Comparison of ENCODE assay signal across 8 mouse cellular contexts in the genomic region with DNA sequence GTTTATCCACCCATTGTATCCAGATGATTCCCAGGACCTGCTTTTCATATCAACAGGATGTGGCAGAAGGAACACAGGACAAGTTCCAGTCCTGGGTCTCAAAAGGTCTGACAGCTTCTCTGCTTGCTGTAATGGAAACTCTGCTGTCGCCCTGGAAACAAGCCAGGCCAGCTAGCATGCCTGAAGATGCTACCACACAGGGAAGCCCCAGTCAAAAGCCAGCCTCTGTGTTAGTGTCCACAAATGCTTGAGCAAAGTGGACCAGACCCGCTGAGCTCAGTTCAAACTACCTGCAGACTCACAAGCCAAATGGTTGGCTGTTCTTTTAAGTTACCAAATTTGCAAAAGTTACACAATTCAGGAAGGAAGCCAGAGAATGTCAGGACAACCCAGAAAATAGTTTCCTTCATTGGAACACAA.
DNase-seq lines count a peak whose midpoint lies in the region.

No protein-coding gene starts in this region.

- DNase-seq in left cerebral cortex, postnatal 4 days, result peak; percentile 66
- no peak for DNase-seq in left cerebral cortex, adult 11 months (ENCODE audit: low spot score)
- peak; percentile 63 for DNase-seq in fibroblast of lung, adult 2 months (ENCODE audit: low read depth)
- DNase-seq in heart, postnatal 36 days, result peak; percentile 64 to 66
- DNase-seq in lung, postnatal 10 days, result peak; percentile 85
- DNase-seq in layer of hippocampus, adult 9-10 months (ENCODE audit: low spot score), result no peak
- DNase-seq in spleen, postnatal 36 days (ENCODE audit: low spot score in 2 of 2), result no peak
- DNase-seq in left cerebral cortex, adult 18-20 months (ENCODE audit: low spot score in 2 of 2), result no peak

- intact Hi-C loops in left cerebral cortex, postnatal 4 days (cut with DNase I), result no loop called here
- intact Hi-C loops in heart, postnatal 36 days (cut with DNase I), result no loop called here

Comparison
In these comparisons a context has a peak if more than half of its experiments do, and no peak if none do; other contexts are left out.
1. DNase-seq: peak in left cerebral cortex, postnatal 4 days (single experiment), fibroblast of lung, adult 2 months (single experiment), heart, postnatal 36 days (2 of 2) and lung, postnatal 10 days (single experiment); none in left cerebral cortex, adult 11 months (single experiment), layer of hippocampus, adult 9-10 months (single experiment), spleen, postnatal 36 days (0 of 2) and left cerebral cortex, adult 18-20 months (0 of 2).